In genomic region chr13:67332019-67332724, GRCm38 (mm10) we compare ENCODE assay signal across 8 mouse cellular contexts. TPM values are rescaled to one million over a fixed set of nuclear protein-coding genes. Genes with fewer than 3 reads are reported as not detected.
A peak's percentile ranks its signal among the peaks of the same experiment; 100 is the strongest.
DNase-seq lines count a peak whose midpoint lies in the region; ATAC-seq and TF ChIP-seq lines count a peak whose summit lies in the region.

Zfp595 (minus strand) TSS chr13:67332570.

- TF ChIP-seq CTCF in gastrocnemius, adult 2 months (IDR thresholded peaks at IDR 0.05): peak; percentile 66
- TF ChIP-seq CTCF in hindbrain, postnatal 0 days (IDR thresholded peaks at IDR 0.05; ENCODE audit: low read depth): peak; percentile 72
- TF ChIP-seq CTCF in left cerebral cortex, adult 2 months (IDR thresholded peaks at IDR 0.05): peak; percentile 52

- peaks cover 4% of the 10 kb centered on the region; the same call in 1 of the 2 replicates for H3K4me1 ChIP-seq in hindbrain, postnatal 0 days (ENCODE audit: insufficient read depth, low read length)

- peak within 1 kb of the TSS; percentile 91 for H3K27ac ChIP-seq in gastrocnemius, adult 2 months
- peak within 1 kb of the TSS; percentile 21; the same call in 1 of the 2 replicates for H3K27ac ChIP-seq in hindbrain, postnatal 0 days
- peak within 1 kb of the TSS; percentile 81 for H3K27ac ChIP-seq in left cerebral cortex, adult 2 months

- WGBS in hindbrain, postnatal 0 days: 18% methylated on average over 17 of the region's 17 CpGs

- H3K9ac ChIP-seq in hindbrain, postnatal 0 days (replicated peaks; ENCODE audit: low read length): peak within 1 kb of the TSS; percentile 48

- intact Hi-C loops in gastrocnemius, adult 2 months (cut with DNase I): no loop called here
- intact Hi-C loops in left cerebral cortex, adult 2 months (cut with DNase I): loop anchor here (2.0 kb wide), 2 partner anchors 25 to 29 kb away; partner anchors contain the start of genes Gm28044, Zfp457 and Zfp953

- peak within 1 kb of the TSS; percentile 66 for H3K4me2 ChIP-seq in hindbrain, postnatal 0 days (ENCODE audit: low read depth, low read length)

- H3K9me3 ChIP-seq in hindbrain, postnatal 0 days (ENCODE audit: low read length): no peaks in the 10 kb centered on the region; the same call in 1 of the 2 replicates

- DNase-seq in ZHBTc4 (ENCODE audit: low read depth, low spot score): peak; percentile 89
- DNase-seq in gastrocnemius, adult 2 months: peak; percentile 81
- DNase-seq in hindbrain, postnatal 0 days (ENCODE audit: low spot score): peak; percentile 88
- DNase-seq in left cerebral cortex, adult 2 months (ENCODE audit: extremely low spot score in 1 of 2, low spot score in 2 of 2): peak; percentile 74 to 76
- peak; percentile 82 to 94 for DNase-seq in right cerebral cortex, adult 2 months (ENCODE audit: low spot score in 2 of 2)
- DNase-seq in urinary bladder, postnatal 14 days (ENCODE audit: low spot score): peak; percentile 85

- H3K27me3 ChIP-seq in hindbrain, postnatal 0 days (ENCODE audit: insufficient read depth, low read length): no peaks in the 10 kb centered on the region

- peak; percentile 99 for ATAC-seq in common myeloid progenitor, adult 5-6 weeks (replicated peaks; ENCODE audit: low read depth, poor library complexity, severe bottlenecking)
- ATAC-seq in hindbrain, postnatal 0 days: peak; percentile 95
- peak; percentile 92 for ATAC-seq in megakaryocyte, adult 5-6 weeks (ENCODE audit: poor library complexity, severe bottlenecking)

- no peaks in the 10 kb centered on the region for H3K36me3 ChIP-seq in hindbrain, postnatal 0 days (ENCODE audit: insufficient read depth, low read length)

- peak within 1 kb of the TSS; percentile 71 for H3K4me3 ChIP-seq in gastrocnemius, adult 2 months
- peak within 1 kb of the TSS; percentile 51 for H3K4me3 ChIP-seq in hindbrain, postnatal 0 days (ENCODE audit: low read length)
- H3K4me3 ChIP-seq in left cerebral cortex, adult 2 months: peak within 1 kb of the TSS; percentile 62

RNA-seq across cellular contexts. Expression of gene Zfp595, which starts in this region (rescaled TPM):
- 5.1 and 10.4 TPM in 2 replicates for total RNA-seq in common myeloid progenitor, adult 5-6 weeks (2017)
- total RNA-seq in gastrocnemius, adult 2 months (2021): 1 to 10 TPM; 1.5 to 1.6 TPM
- 2.5 and 4.1 TPM in 2 replicates for total RNA-seq in hindbrain, postnatal 0 days (2014; rRNA removed)
- 0.66 and 0.84 TPM in 2 replicates for polyA plus RNA-seq in hindbrain, postnatal 0 days (2015; fragmentation: Nextera tagmentation; extraction: Ambion mirVana)
- 1 to 10 TPM; 3.1 to 3.8 TPM for total RNA-seq in left cerebral cortex, adult 2 months (2021)
- 10.9 and 11.7 TPM in 2 replicates for total RNA-seq in megakaryocyte, adult 5-6 weeks (2015)
- 8.4 and 8.7 TPM in 2 replicates for total RNA-seq in megakaryocyte, adult 5-6 weeks (2017)

Comparison
In these comparisons a context has a peak if more than half of its experiments do, and no peak if none do; other contexts are left out.
1. Peak in every context shown above with its lines: DNase-seq, ATAC-seq, H3K4me3 ChIP-seq and H3K27ac ChIP-seq.
2. H3K27ac ChIP-seq: peak in every context shown above with its lines; median percentile 91 in gastrocnemius, adult 2 months; 81 in left cerebral cortex, adult 2 months; 21 in hindbrain, postnatal 0 days.